ENCODE assay signal across 9 mouse cellular contexts in the genomic region with DNA sequence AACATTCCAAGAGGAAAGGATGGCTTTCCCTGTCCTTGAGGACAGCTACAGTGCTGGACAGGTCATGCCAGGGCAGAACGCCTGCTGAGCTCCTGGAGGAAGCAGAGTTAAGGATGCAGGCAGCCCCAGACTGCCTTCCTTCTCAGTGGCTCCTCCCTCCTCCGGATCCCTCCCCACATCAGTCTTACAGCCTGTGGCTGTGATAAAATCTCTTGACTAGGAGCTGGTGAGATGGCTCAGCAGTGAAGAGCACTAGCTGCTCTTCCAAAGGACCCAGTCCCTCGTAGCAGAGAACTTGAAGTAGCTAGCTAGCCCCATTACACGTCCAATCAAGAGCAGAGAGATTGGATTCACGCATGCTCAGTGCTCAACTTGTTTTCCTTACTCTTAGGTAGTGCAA. TPM values are rescaled to one million over a fixed set of nuclear protein-coding genes. Genes with fewer than 3 reads are reported as not detected.
DNase-seq lines count a peak whose midpoint lies in the region; ATAC-seq and TF ChIP-seq lines count a peak whose summit lies in the region.
"Had no signal": no experiment of that assay in that cellular context is flagged by ENCODE, and none has a peak within 500 bp of the region (broad histone marks: within the 10 kb centered on the region; RNA-seq: fewer than 3 reads in every experiment).

No protein-coding gene starts in this region.

- no peak overlapping the region for H3K9ac ChIP-seq in liver, embryonic 14.5 days (replicated peaks)
- no peak overlapping the region for H3K9ac ChIP-seq in forebrain, embryonic 13.5 days
- H3K9ac ChIP-seq: kidney, embryonic 15.5 days had no signal

- H3K36me3 ChIP-seq in liver, embryonic 14.5 days (replicated peaks; ENCODE audit: control insufficient read depth, insufficient read depth, low read depth): no peaks in the 10 kb centered on the region; the same call in 1 of the 2 replicates
- H3K36me3 ChIP-seq in forebrain, embryonic 13.5 days (ENCODE audit: poor library complexity, severe bottlenecking): no peaks in the 10 kb centered on the region
- H3K36me3 ChIP-seq: kidney, embryonic 15.5 days had no signal

- peak overlapping the region; percentile 8 for H3K27ac ChIP-seq in liver, embryonic 14.5 days
- no peak overlapping the region for H3K27ac ChIP-seq in forebrain, embryonic 13.5 days
- H3K27ac ChIP-seq: kidney, embryonic 15.5 days had no signal

- H3K4me3 ChIP-seq in liver, embryonic 14.5 days (ENCODE audit: insufficient read depth in 1 of 2, low read depth in 2 of 2, low read length in 2 of 2): no peak overlapping the region
- no peak overlapping the region for H3K4me3 ChIP-seq in forebrain, embryonic 13.5 days
- H3K4me3 ChIP-seq: kidney, embryonic 15.5 days had no signal

- peak; percentile 15 for DNase-seq in gastrocnemius, postnatal 25 days
- no peak for DNase-seq in gastrocnemius, adult 8-10 months (ENCODE audit: low spot score in 2 of 2)
- peak; percentile 4 for DNase-seq in urinary bladder, postnatal 14 days (ENCODE audit: low spot score)
- no peak for DNase-seq in urinary bladder, adult 2 months (ENCODE audit: low spot score)
- no peak for DNase-seq in liver, embryonic 14.5 days (ENCODE audit: low read depth in 3 of 3, low spot score in 3 of 3)
- DNase-seq in cerebellum, postnatal 14 days: no peak
- no peak for DNase-seq in adrenal gland, adult 2 months

- H3K9me3 ChIP-seq in liver, embryonic 14.5 days (ENCODE audit: control insufficient read depth, low read length): no peaks in the 10 kb centered on the region
- H3K9me3 ChIP-seq in forebrain, embryonic 13.5 days (replicated peaks): no peaks in the 10 kb centered on the region
- H3K9me3 ChIP-seq: kidney, embryonic 15.5 days had no signal

- 33% methylated on average over 5 of the region's 5 CpGs for WGBS in liver, embryonic 14.5 days (ENCODE audit: insufficient replicate concordance)
- WGBS in forebrain, embryonic 13.5 days: 71% methylated on average over 5 of the region's 5 CpGs

- TF ChIP-seq CTCF in liver, embryonic 14.5 days (IDR thresholded peaks at IDR 0.05; ENCODE audit: low read depth): no peak

- H3K27me3 ChIP-seq in liver, embryonic 14.5 days (ENCODE audit: control insufficient read depth, insufficient read depth, low read length): no peaks in the 10 kb centered on the region
- H3K27me3 ChIP-seq in forebrain, embryonic 13.5 days: no peaks in the 10 kb centered on the region
- H3K27me3 ChIP-seq: kidney, embryonic 15.5 days had no signal

- no peak overlapping the region for H3K4me2 ChIP-seq in liver, embryonic 14.5 days (ENCODE audit: low read depth)
- H3K4me2 ChIP-seq in forebrain, embryonic 13.5 days: no peak overlapping the region
- H3K4me2 ChIP-seq: kidney, embryonic 15.5 days had no signal

- no peak for TF ChIP-seq EP300 in liver, embryonic 14.5 days (IDR thresholded peaks at IDR 0.05; ENCODE audit: low read depth)

- peak; percentile 58 for ATAC-seq in liver, embryonic 14.5 days (ENCODE audit: insufficient read depth)
- no peak for ATAC-seq in forebrain, embryonic 13.5 days

- H3K4me1 ChIP-seq in liver, embryonic 14.5 days (replicated peaks; ENCODE audit: control insufficient read depth in 2 of 2, insufficient read depth in 2 of 2, low read length in 1 of 2): peaks cover 52 to 59% of the 10 kb centered on the region in 2 experiments
- H3K4me1 ChIP-seq in forebrain, embryonic 13.5 days: peaks cover 21% of the 10 kb centered on the region

RNA-seq across cellular contexts. Expression of a gene that starts 15.6 kb away (rescaled TPM):
- 1 to 10 TPM; 6.0 to 7.5 TPM for total RNA-seq in gastrocnemius, postnatal 25 days (2021)
- total RNA-seq in gastrocnemius, adult 8-10 months (2022): 1 to 10 TPM; 2.3 to 3.5 (median 3.2) TPM
- polyA plus RNA-seq in urinary bladder, adult 2 months (2012; rRNA removed): 14.1 and 17.9 TPM in 2 replicates
- polyA plus RNA-seq in liver, embryonic 14.5 days (2012; rRNA removed): 11.8 and 13.1 TPM in 2 replicates
- 13.9 and 17.9 TPM in 2 replicates for polyA plus RNA-seq in liver, embryonic 14.5 days (2014; fragmentation: Nextera tagmentation; extraction: Ambion mirVana)
- total RNA-seq in adrenal gland, adult 2 months (2021): 10 to 100 TPM; 50.2 to 54.5 TPM
- 23.7 and 33.8 TPM in 2 replicates for polyA plus RNA-seq in adrenal gland, adult 2 months (2012; rRNA removed)
- 10.4 and 10.7 TPM in 2 replicates for polyA plus RNA-seq in forebrain, embryonic 13.5 days (2015; fragmentation: Nextera tagmentation; extraction: Ambion mirVana)

Comparison
In these comparisons a context has a peak if more than half of its experiments do, and no peak if none do; other contexts are left out.
1. DNase-seq: peak in gastrocnemius, postnatal 25 days (single experiment) and urinary bladder, postnatal 14 days (single experiment); none in gastrocnemius, adult 8-10 months (0 of 2), urinary bladder, adult 2 months (single experiment), liver, embryonic 14.5 days (0 of 3), cerebellum, postnatal 14 days (0 of 2) and adrenal gland, adult 2 months (single experiment).